Mouse (Mus musculus) ES-CJ7 (cell line): ENCODE measurements around the gene Psrc1.
A peak's percentile ranks its signal among the peaks of the same experiment; 100 is the strongest.

ENCODE experiments used
- DNase-seq: peaks from one replicate; pipeline ENCODE4 v3.0.0; 2011; ENCODE audit warnings: low read depth, low spot score

Gene Psrc1

GRCm38 (mm10) chr3:108423844-108424801, 40.5 kb downstream of the Psrc1 start:
- peak; percentile 35 for DNase-seq

- DNase-seq, result no peak
Measured at GRCm38 (mm10) chr3:108424944-108425623, 41.4 kb downstream of the Psrc1 start.

GRCm38 (mm10) chr3:108425624-108426018, 42.0 kb downstream of the Psrc1 start:
- DNase-seq, result no peak

- DNase-seq, result no peak
Measured at GRCm38 (mm10) chr3:108432542-108433187, 49.0 kb downstream of the Psrc1 start.

- peak; percentile 97 for DNase-seq
Measured at GRCm38 (mm10) chr3:108433188-108433880, 49.7 kb downstream of the Psrc1 start.

- no peak for DNase-seq
Measured at GRCm38 (mm10) chr3:108433881-108434495, 50.3 kb downstream of the Psrc1 start.

- no peak for DNase-seq
Measured at GRCm38 (mm10) chr3:108435701-108436379, 52.2 kb downstream of the Psrc1 start.

GRCm38 (mm10) chr3:108436380-108436714, 52.7 kb downstream of the Psrc1 start:
- DNase-seq, result no peak
